Mouse (Mus musculus): Measurements from ENCODE around the gene Cebpb. TPM values are rescaled to one million over a fixed set of nuclear protein-coding genes. Genes with fewer than 3 reads are reported as not detected.

Cebpb gene
- polyA plus RNA-seq, 1 experiment from 2014 or later: 0.11 TPM

DNA sequence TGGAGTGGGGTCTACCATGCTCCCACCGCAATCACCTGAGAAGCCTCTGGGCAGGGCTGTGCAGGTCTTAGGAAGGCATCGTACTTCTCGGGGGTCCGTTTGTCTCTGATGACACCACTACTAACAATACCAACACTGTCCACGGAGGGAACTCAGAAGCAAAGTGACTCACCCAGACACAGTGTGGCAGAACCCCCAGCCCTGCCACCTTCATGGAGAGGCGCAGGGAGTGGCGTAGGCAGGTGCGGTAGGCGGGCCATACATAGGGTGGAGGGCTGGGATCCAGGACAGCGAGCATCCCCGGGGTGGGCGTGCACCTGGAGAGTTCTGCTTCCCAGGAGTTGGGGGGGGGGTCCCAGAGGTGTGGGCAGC, 603 bp upstream of the Cebpb start:
- Histone ChIP-seq H3K4me1 (ENCODE audit: control insufficient read depth, insufficient read depth, low read length) (peaks cover 8% of the 10 kb centered on the region), H3K4me3 (ENCODE audit: low read depth, low read length) (peak overlapping the region; percentile 60; the same call in 1 of the 2 replicates), H3K27me3 (replicated peaks; ENCODE audit: control insufficient read depth, insufficient read depth, low read length) (peaks cover 29% of the 10 kb centered on the region), H3K9ac (ENCODE audit: low read length) (no peak overlapping the region), H3K27ac (ENCODE audit: low read depth, low read length) (no peak overlapping the region), H3K4me2 (ENCODE audit: low read length) (peak overlapping the region; percentile 93), H3K9me3 (replicated peaks; ENCODE audit: control insufficient read depth, low read length) (no peaks in the 10 kb centered on the region), H3K36me3 (ENCODE audit: control insufficient read depth, insufficient read depth, low read length) (no peaks in the 10 kb centered on the region)
- WGBS: 19% methylated on average over 12 of the region's 12 CpGs
- no peak for DNase-seq (ENCODE audit: low spot score)
- peak; percentile 36 for ATAC-seq

GRCm38 (mm10) chr2:167689501-167690218, 945 bp downstream of the Cebpb start, which contains the start of gene Tmem189:
TSS of gene Tmem189 (minus strand) at chr2:167689822.
- peak; percentile 64 for DNase-seq (ENCODE audit: low spot score)
- Histone ChIP-seq H3K4me1 (ENCODE audit: control insufficient read depth, insufficient read depth, low read length) (peaks cover 8% of the 10 kb centered on the region), H3K9ac (ENCODE audit: low read length) (peak within 1 kb of the TSS; percentile 55), H3K27me3 (replicated peaks; ENCODE audit: control insufficient read depth, insufficient read depth, low read length) (peaks cover 29% of the 10 kb centered on the region), H3K36me3 (ENCODE audit: control insufficient read depth, insufficient read depth, low read length) (no peaks in the 10 kb centered on the region), H3K4me2 (ENCODE audit: low read length) (peak within 1 kb of the TSS; percentile 93), H3K27ac (ENCODE audit: low read depth, low read length) (no peak within 1 kb of the TSS), H3K9me3 (replicated peaks; ENCODE audit: control insufficient read depth, low read length) (no peaks in the 10 kb centered on the region), H3K4me3 (ENCODE audit: low read depth, low read length) (peak within 1 kb of the TSS; percentile 60)
- WGBS: under 1% methylated on average over 77 of the region's 99 CpGs
- no peak for ATAC-seq

GRCm38 (mm10) chr2:167690219-167690961, 1.7 kb downstream of the Cebpb start:
- 68% methylated on average over 15 of the region's 15 CpGs for WGBS
- ATAC-seq: no peak
- H3K4me2 ChIP-seq (ENCODE audit: low read length): peak overlapping the region; percentile 93
- DNase-seq (ENCODE audit: low spot score): no peak
- H3K9me3 ChIP-seq (replicated peaks; ENCODE audit: control insufficient read depth, low read length): no peaks in the 10 kb centered on the region
- no peak overlapping the region for H3K9ac ChIP-seq (ENCODE audit: low read length)
- no peaks in the 10 kb centered on the region for H3K36me3 ChIP-seq (ENCODE audit: control insufficient read depth, insufficient read depth, low read length)
- H3K27me3 ChIP-seq (replicated peaks; ENCODE audit: control insufficient read depth, insufficient read depth, low read length): peaks cover 29% of the 10 kb centered on the region
- H3K27ac ChIP-seq (ENCODE audit: low read depth, low read length): no peak overlapping the region
- peak overlapping the region; percentile 60; the same call in 1 of the 2 replicates for H3K4me3 ChIP-seq (ENCODE audit: low read depth, low read length)
- H3K4me1 ChIP-seq (ENCODE audit: control insufficient read depth, insufficient read depth, low read length): peaks cover 8% of the 10 kb centered on the region

GRCm38 (mm10) chr2:167690962-167691311, 2.2 kb downstream of the Cebpb start:
- no peaks in the 10 kb centered on the region for H3K36me3 ChIP-seq (ENCODE audit: control insufficient read depth, insufficient read depth, low read length)
- H3K27me3 ChIP-seq (replicated peaks; ENCODE audit: control insufficient read depth, insufficient read depth, low read length): peaks cover 29% of the 10 kb centered on the region
- H3K4me2 ChIP-seq (ENCODE audit: low read length): no peak overlapping the region
- H3K4me3 ChIP-seq (ENCODE audit: low read depth, low read length): no peak overlapping the region
- ATAC-seq (no peak), DNase-seq (ENCODE audit: low spot score) (no peak)
- no peak overlapping the region for H3K27ac ChIP-seq (ENCODE audit: low read depth, low read length)
- 87% methylated on average over 12 of the region's 12 CpGs for WGBS
- peaks cover 8% of the 10 kb centered on the region for H3K4me1 ChIP-seq (ENCODE audit: control insufficient read depth, insufficient read depth, low read length)
- H3K9ac ChIP-seq (ENCODE audit: low read length): no peak overlapping the region
- H3K9me3 ChIP-seq (replicated peaks; ENCODE audit: control insufficient read depth, low read length): no peaks in the 10 kb centered on the region

GRCm38 (mm10) chr2:167691410-167691809, 2.7 kb downstream of the Cebpb start:
- H3K9ac ChIP-seq (ENCODE audit: low read length): no peak overlapping the region
- H3K27me3 ChIP-seq (replicated peaks; ENCODE audit: control insufficient read depth, insufficient read depth, low read length): peaks cover 29% of the 10 kb centered on the region
- ATAC-seq (no peak), DNase-seq (ENCODE audit: low spot score) (no peak)
- no peaks in the 10 kb centered on the region for H3K9me3 ChIP-seq (replicated peaks; ENCODE audit: control insufficient read depth, low read length)
- H3K4me2 ChIP-seq (ENCODE audit: low read length): no peak overlapping the region
- peaks cover 8% of the 10 kb centered on the region for H3K4me1 ChIP-seq (ENCODE audit: control insufficient read depth, insufficient read depth, low read length)
- no peaks in the 10 kb centered on the region for H3K36me3 ChIP-seq (ENCODE audit: control insufficient read depth, insufficient read depth, low read length)
- no peak overlapping the region for H3K27ac ChIP-seq (ENCODE audit: low read depth, low read length)
- 87% methylated on average over 6 of the region's 6 CpGs for WGBS
- no peak overlapping the region for H3K4me3 ChIP-seq (ENCODE audit: low read depth, low read length)

DNA sequence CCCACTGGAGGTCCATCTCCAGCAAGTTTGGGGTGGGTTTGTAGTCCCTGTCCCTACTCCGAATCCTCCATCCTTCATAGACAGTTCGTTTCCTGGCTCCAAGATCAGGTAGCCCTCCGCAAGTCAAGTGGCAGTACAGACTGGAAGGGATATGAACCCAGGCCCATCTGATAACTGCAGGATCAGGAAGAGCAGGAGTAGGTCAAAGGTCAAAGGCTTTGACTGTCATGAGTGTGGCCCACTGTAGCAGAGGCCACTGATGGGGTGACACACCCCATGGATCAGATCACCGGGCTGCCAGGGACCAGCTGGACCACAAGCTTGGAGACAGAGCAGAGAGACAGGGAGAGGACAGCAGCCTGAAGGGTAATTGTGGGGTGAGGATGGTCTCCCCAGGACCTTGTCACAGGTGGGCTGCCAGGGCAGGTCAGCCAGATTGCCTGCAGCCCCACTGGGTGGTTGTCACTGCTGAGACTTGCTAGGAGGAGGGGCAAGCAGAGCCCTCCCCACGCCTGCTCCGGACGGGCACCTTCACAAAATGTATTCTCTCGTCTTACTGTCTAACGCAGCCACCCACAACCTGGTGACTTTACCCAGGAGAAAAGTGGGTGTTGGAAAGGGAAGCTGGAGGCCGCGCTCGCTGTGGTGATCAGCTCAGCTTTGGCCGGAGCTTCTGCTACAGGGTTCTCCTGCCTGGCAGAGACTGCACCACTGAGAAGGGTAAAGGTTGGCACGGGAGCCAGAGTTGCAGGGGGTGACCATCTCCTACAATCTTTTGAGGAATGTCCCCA, 3.4 kb downstream of the Cebpb start:
- ATAC-seq (no peak), DNase-seq (ENCODE audit: low spot score) (no peak)
- peaks cover 8% of the 10 kb centered on the region for H3K4me1 ChIP-seq (ENCODE audit: control insufficient read depth, insufficient read depth, low read length)
- 91% methylated on average over 14 of the region's 14 CpGs for WGBS
- no peak overlapping the region for H3K4me2 ChIP-seq (ENCODE audit: low read length)
- H3K36me3 ChIP-seq (ENCODE audit: control insufficient read depth, insufficient read depth, low read length): no peaks in the 10 kb centered on the region
- H3K9me3 ChIP-seq (replicated peaks; ENCODE audit: control insufficient read depth, low read length): no peaks in the 10 kb centered on the region
- no peak overlapping the region for H3K4me3 ChIP-seq (ENCODE audit: low read depth, low read length)
- H3K9ac ChIP-seq (ENCODE audit: low read length): no peak overlapping the region
- H3K27me3 ChIP-seq (replicated peaks; ENCODE audit: control insufficient read depth, insufficient read depth, low read length): peaks cover 29% of the 10 kb centered on the region
- H3K27ac ChIP-seq (ENCODE audit: low read depth, low read length): no peak overlapping the region

DNA sequence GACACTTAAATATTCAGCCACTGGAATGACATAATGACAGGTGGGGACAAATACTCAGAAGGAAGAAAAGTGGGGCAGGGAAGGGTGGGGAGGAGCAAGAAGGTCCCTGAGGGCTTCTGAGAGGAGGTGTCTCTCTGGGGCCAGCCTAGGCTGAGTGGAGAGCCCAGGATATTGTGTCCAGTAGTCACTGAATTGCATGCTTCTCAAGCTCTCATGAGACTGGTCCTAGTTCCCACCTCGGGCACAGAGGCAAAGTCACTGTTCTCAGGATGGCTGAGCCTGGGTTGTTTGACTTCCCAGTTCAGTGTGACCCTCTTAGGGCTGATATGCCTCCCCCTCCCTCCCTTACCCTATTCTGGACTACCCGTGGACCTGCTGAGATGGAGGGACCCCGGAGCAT, 4.1 kb downstream of the Cebpb start:
- ATAC-seq: no peak
- no peaks in the 10 kb centered on the region for H3K36me3 ChIP-seq (ENCODE audit: control insufficient read depth, insufficient read depth, low read length)
- peaks cover 29% of the 10 kb centered on the region for H3K27me3 ChIP-seq (replicated peaks; ENCODE audit: control insufficient read depth, insufficient read depth, low read length)
- no peak overlapping the region for H3K4me2 ChIP-seq (ENCODE audit: low read length)
- DNase-seq (ENCODE audit: low spot score): no peak
- no peak overlapping the region for H3K4me3 ChIP-seq (ENCODE audit: low read depth, low read length)
- H3K27ac ChIP-seq (ENCODE audit: low read depth, low read length): no peak overlapping the region
- WGBS: 74% methylated on average over 3 of the region's 3 CpGs
- H3K9ac ChIP-seq (ENCODE audit: low read length): no peak overlapping the region
- peaks cover 8% of the 10 kb centered on the region for H3K4me1 ChIP-seq (ENCODE audit: control insufficient read depth, insufficient read depth, low read length)
- no peaks in the 10 kb centered on the region for H3K9me3 ChIP-seq (replicated peaks; ENCODE audit: control insufficient read depth, low read length)

DNA sequence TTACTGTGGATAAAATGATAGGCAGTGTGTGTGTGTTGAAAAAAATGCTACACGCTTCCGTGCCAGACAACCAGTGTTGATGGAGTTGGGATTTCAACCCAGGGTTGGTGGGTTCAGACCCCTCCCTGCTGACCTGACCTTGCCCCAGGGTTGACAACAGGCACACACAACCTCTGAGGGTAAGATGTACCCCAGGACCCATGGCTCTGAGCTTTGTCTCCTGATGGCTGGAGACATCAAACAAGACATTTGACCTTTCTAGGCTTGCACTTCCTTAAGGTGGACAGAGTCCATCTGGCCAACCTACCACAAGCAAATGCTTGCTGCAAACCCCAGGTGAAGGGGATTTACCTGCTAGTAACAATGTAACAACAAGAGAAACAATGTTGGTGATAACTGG, 4.8 kb downstream of the Cebpb start:
- Histone ChIP-seq H3K9me3 (replicated peaks; ENCODE audit: control insufficient read depth, low read length) (no peaks in the 10 kb centered on the region), H3K27me3 (replicated peaks; ENCODE audit: control insufficient read depth, insufficient read depth, low read length) (peaks cover 25% of the 10 kb centered on the region), H3K4me2 (ENCODE audit: low read length) (no peak overlapping the region), H3K4me3 (ENCODE audit: low read depth, low read length) (no peak overlapping the region), H3K4me1 (ENCODE audit: control insufficient read depth, insufficient read depth, low read length) (peaks cover 8% of the 10 kb centered on the region), H3K36me3 (ENCODE audit: control insufficient read depth, insufficient read depth, low read length) (no peaks in the 10 kb centered on the region), H3K9ac (ENCODE audit: low read length) (no peak overlapping the region), H3K27ac (ENCODE audit: low read depth, low read length) (no peak overlapping the region)
- 97% methylated on average over 2 of the region's 2 CpGs for WGBS
- ATAC-seq: no peak
- DNase-seq (ENCODE audit: low spot score): no peak
